Mouse (Mus musculus): ENCODE measurements around the gene Cbr1.
"Not testable (repeated sequence)": the region's sequence is repeated elsewhere in the genome, so short reads cannot be mapped to it uniquely, and the experiment has no call there.

The Cbr1 gene

DNA sequence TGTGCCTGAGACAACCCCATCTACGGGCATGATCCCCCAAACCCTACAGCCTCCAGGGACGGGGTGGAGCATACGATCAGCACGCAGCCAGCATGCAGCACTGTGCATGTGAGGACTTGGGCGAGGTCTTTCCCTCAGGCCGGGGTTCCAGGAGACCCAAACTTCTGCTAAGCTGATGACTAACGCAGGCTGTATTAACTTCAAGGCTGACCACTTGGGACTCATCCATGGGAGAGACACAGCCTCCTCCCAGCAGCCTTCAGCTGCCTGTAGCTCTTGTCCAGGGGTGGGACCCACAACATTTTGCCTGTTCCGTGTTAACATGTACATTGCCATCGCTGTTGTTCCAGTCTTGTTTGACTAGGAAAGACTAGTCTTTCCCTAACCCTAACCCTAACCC lies 8.1 kb upstream of the Cbr1 start:
- no peak for DNase-seq (ENCODE audit: low spot score in 2 of 2)

GRCm38 (mm10) chr16:93599461-93599860 lies 6.2 kb upstream of the Cbr1 start:
- no peak for DNase-seq (ENCODE audit: low spot score in 2 of 2)

DNA sequence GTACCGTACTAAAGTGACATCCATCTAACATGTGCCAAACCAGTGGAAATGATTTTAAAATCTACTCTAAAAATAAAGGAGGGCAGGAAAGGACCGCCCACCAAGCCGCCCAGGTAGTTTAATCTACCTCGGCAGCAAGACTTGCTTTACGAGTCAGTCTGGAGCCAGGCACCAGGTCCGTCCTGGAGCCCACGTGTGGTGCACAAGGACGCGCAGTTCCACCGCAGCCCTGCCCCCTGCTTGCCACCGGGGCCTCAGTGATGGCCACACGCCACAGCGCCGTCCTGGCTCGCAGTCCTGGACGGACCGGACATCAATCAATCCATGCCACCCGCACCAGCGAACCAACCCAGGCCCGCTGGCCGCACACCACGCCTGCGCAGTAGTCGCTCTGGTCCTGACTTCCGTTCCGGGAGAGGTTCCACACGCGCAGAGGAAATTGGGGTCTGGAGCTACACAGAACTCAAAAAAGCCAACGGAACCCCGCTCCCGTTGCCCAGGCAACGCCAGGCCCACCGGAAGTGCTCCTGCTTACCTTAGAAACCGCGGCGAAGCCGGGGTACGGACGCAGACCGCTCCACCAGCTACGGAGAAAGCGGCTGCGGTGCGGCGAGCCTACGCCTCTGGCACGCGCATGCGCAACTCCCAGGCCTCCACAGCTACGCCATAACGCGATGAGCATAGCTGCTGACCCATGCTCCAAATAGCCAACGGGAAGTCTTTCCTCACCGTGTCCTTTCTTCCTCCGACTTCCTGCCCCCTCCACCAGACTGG lies 2.0 kb upstream of the Cbr1 start, which contains the start of gene Setd4:
Gene Setd4 (minus strand): TSS at position 625 of the 774 bp plus-strand sequence.
- peak; percentile 88 to 94 for DNase-seq (ENCODE audit: low spot score in 2 of 2)

DNA sequence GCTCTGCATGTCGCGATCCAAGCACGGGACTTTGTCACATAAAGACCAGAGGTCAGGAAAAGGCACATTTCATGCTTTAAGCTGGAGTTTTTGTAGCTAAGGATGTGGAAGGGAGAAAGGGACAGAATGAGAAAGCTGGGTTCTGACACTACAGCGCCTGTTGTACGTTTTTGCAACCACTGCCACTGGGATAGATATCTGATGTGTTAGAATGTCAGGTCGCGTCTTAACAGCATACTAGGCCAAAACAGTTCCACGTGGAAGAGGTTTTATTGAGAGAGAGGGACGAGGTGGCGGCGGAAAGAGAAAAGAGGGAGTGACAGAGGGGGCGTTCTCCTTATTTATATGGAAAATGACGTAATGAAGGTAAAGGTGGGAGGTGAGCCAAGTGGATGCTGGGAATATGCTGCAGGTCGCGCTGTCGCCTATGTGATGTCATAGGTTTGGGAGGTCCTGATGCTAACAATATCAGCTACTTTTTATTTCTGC lies 1.1 kb upstream of the Cbr1 start:
- DNase-seq (ENCODE audit: low spot score in 2 of 2) = peak in 1 of 2 experiments; percentile 54

GRCm38 (mm10) chr16:93606146-93606545 lies 493 bp downstream of the Cbr1 start:
- DNase-seq (ENCODE audit: low spot score in 2 of 2) = no peak

GRCm38 (mm10) chr16:93607669-93608101 lies 2.0 kb downstream of the Cbr1 start:
- peak in 1 of 2 experiments; percentile 79 for DNase-seq (ENCODE audit: low spot score in 2 of 2)

- no peak for DNase-seq (ENCODE audit: low spot score in 2 of 2)
These were observed 3.1 kb downstream of the Cbr1 start for GRCm38 (mm10) chr16:93608731-93609130.

GRCm38 (mm10) chr16:93609796-93610195 lies 4.1 kb downstream of the Cbr1 start:
- DNase-seq (ENCODE audit: low spot score in 2 of 2) = no peak

DNA sequence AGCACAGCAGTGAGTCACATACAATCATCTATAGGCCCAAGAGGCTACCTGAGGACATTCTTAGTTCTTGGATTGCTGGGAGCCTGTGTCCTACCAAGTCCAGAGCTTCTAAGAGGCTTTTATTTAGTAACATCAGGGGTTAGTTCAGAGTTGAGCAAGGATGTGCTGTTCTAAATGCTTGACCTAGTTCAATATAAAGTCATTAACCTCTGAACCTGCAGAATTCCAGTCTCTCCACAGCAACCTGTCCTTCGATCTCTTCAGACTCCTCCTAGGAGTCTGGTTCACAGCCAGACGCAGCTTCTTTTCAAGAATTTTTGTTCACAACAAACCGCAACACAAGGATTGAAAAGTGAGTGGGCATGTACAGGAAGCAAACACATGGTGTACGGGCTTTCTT lies 5.3 kb downstream of the Cbr1 start:
- DNase-seq (ENCODE audit: low spot score in 2 of 2) = no peak

GRCm38 (mm10) chr16:93615118-93615870 lies 9.6 kb downstream of the Cbr1 start:
- peak in 1 of 2 experiments; percentile 66 for DNase-seq (ENCODE audit: low spot score in 2 of 2)

DNA sequence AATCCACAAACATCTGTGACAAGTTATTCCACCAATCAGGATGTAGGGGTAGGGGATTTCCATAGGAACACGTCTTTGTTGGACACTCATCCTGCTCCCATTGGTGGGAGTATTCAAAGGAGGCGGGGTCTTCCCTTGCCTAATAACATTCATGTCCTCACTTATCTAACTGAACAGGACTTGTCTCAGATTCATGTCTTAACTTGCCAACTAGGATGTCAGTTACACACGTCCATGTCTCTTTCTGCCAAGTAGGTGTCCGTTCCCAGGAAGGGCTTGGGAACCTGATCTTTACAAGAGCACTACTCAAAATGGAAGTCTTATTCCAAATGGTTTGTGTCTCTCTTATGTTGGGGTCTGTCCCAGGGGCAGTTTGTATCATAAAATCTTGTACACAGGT lies 18.1 kb downstream of the Cbr1 start:
- not testable (repeated sequence) for DNase-seq (ENCODE audit: low spot score in 2 of 2)

GRCm38 (mm10) chr16:93624671-93625070 lies 19.0 kb downstream of the Cbr1 start:
- no peak for DNase-seq (ENCODE audit: low spot score in 2 of 2)

DNA sequence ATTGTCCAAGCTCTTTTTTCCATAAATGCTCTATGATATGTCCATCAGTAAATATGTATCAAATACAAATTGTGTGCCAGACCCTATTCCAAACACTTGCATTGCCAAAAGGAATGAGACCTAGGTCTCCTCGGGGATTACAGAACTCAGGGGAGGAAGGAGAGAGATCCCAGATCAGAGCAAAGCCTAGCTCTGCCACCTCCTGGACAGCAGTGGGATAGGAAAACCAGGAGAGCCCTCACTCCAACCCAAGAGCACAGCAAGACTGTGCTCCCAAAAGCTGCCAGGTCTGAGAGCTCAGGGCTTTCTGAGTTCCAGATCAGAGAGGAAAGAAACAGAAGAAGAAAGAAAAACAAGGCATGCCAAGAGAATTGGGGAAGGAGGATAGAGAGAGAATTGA lies 21.1 kb downstream of the Cbr1 start:
- DNase-seq (ENCODE audit: low spot score in 2 of 2) = peak in 1 of 2 experiments; percentile 16

DNA sequence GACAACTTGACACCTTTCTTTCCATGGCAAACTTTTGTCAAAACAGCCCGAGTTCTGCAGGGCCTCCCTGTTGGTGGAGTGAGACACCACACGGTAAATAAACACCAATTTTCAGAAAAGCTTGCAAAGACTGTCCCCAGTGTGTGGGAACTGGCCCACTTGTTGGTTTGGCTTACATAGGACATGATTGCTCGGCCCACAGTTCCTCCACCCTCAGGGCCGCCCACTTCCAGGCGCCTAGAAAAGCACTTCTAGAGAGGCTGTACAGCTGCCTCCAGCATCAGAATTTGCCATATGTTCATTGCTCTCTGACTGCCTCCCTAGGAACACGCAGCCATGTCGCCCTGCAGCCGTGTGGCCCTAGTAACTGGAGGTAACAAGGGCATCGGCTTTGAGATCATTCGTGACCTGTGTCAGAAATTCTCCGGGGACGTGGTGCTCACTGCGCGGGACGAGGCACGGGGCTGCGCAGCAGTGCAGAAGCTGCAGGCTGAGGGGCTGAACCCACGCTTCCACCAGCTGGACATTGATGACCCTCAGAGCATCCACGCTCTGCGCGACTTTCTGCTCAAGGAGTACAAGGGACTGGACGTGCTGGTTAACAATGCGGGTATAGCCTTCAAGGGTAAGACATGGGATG lies 22.2 kb downstream of the Cbr1 start, which contains the start of gene Gm5678:
Gene Gm5678 (plus strand): TSS at position 337 of the 640 bp plus-strand sequence.
- DNase-seq (ENCODE audit: low spot score in 2 of 2) = peak in 1 of 2 experiments; percentile 62

DNA sequence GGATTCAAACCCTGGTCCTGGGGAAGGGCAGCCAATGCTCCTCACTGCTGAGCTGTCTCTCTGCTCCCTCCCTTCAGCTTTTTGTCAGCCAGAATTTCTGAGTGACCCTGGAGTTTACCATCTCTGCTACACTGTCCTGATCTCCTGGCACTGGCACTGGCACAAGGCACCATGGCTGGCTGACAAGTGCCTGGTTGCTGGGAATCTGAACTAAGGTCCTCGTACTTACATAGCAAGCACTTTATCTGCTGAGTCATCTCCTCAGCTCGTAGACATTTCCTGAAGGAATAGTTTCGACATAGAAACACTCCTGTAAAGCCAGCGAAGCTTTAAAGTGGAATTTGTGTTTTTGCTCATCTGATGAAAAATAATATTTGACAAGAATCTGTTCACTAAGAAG lies 38.4 kb downstream of the Cbr1 start:
- DNase-seq (ENCODE audit: low spot score in 2 of 2) = no peak

DNA sequence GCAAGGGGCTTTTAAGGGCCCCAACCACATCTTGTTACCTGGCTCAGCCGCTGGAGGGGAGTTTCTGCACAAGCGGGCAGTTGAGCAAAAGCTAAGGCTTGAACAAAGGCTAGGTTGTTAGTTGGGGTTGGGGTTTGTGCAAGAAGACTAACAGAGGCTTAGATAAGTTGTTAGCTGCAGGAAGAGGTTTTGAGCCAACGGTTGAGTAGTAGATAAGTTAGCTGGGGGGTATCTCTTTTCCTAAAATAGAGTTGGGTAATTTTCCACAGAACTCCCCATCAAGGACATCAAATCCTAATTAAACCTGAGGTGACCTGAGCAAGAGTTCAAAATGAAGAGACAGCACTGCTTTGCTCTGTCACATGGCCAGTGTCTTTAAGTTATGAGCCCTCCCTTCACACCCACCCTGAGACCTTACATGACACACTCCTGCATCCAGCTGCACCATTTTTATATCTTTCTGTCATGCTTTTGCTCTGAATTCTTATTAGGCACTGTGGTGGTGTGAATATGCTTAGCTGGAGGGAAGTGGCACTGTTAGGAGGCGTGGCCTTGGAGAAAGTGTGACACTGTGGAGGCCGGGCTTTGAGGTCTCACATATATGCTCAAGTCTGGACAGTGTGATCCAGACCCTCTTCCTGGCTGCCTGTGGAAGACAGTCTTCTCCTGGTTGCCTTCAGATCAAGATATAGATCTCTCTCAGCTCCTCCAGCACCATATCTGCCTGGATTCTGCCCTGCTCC lies 43.0 kb downstream of the Cbr1 start:
- DNase-seq (ENCODE audit: low spot score in 2 of 2) = no peak

All from left cerebral cortex, adult 9 months (tissue).